Comparison of ENCODE assay signal across 8 mouse cellular contexts in genomic region chr5:148399660-148400443, GRCm38 (mm10). TPM values are rescaled to one million over a fixed set of nuclear protein-coding genes. Genes with fewer than 3 reads are reported as not detected.
DNase-seq lines count a peak whose midpoint lies in the region; ATAC-seq and TF ChIP-seq lines count a peak whose summit lies in the region.

Slc7a1 (minus strand) TSS chr5:148399904.

- peak within 1 kb of the TSS; percentile 87 for H3K4me3 ChIP-seq in E14TG2a.4 (replicated peaks; ENCODE audit: low read length)
- H3K4me3 ChIP-seq in forebrain, embryonic 13.5 days, result peak within 1 kb of the TSS; percentile 83
- peak within 1 kb of the TSS; percentile 81 for H3K4me3 ChIP-seq in neural tube, embryonic 15.5 days (replicated peaks)

- H3K9ac ChIP-seq in forebrain, embryonic 13.5 days, result peak within 1 kb of the TSS; percentile 82
- H3K9ac ChIP-seq in neural tube, embryonic 15.5 days (replicated peaks), result peak within 1 kb of the TSS; percentile 81

- DNase-seq in c-Kit-positive CD71-positive TER-119-positive erythroid progenitor cells, embryonic 14.5 days (ENCODE audit: low spot score), result peak; percentile 87
- peak; percentile 90 for DNase-seq in heart, postnatal 10 days
- DNase-seq in layer of hippocampus, adult 11-12 months (ENCODE audit: low spot score), result peak; percentile 83
- DNase-seq in lung, adult 18-20 months, result peak; percentile 90 to 92
- DNase-seq in testis, postnatal 14 days (ENCODE audit: low spot score), result peak; percentile 87

- H3K4me1 ChIP-seq in E14TG2a.4 (replicated peaks; ENCODE audit: low read depth, low read length), result peaks cover 45% of the 10 kb centered on the region
- H3K4me1 ChIP-seq in forebrain, embryonic 13.5 days, result peaks cover 18% of the 10 kb centered on the region
- H3K4me1 ChIP-seq in neural tube, embryonic 15.5 days, result peaks cover 22% of the 10 kb centered on the region

- peak; percentile 95 for ATAC-seq in forebrain, embryonic 13.5 days
- ATAC-seq in neural tube, embryonic 15.5 days (ENCODE audit: low FRiP score), result peak; percentile 94

- peaks cover 8% of the 10 kb centered on the region; the same call in 1 of the 2 replicates for H3K9me3 ChIP-seq in E14TG2a.4 (ENCODE audit: low read length)
- H3K9me3 ChIP-seq in forebrain, embryonic 13.5 days (replicated peaks), result no peaks in the 10 kb centered on the region
- no peaks in the 10 kb centered on the region for H3K9me3 ChIP-seq in neural tube, embryonic 15.5 days (replicated peaks)

- peak within 1 kb of the TSS; percentile 14; the same call in 1 of the 2 replicates for H3K27ac ChIP-seq in forebrain, embryonic 13.5 days
- H3K27ac ChIP-seq in neural tube, embryonic 15.5 days (replicated peaks), result peak within 1 kb of the TSS; percentile 84

- intact Hi-C loops in heart, postnatal 10 days (cut with DNase I), result loop anchor here (5.0 kb wide), 2 partner anchors 47 to 58 kb away; no protein-coding TSS in a partner anchor

- no peak for TF ChIP-seq CTCF in E14TG2a.4 (conservative IDR thresholded peaks at IDR 0.05; ENCODE audit: low read length)

- 2% methylated on average over 44 of the region's 52 CpGs for WGBS in forebrain, embryonic 13.5 days
- WGBS in neural tube, embryonic 15.5 days, result 2% methylated on average over 52 of the region's 52 CpGs

- H3K36me3 ChIP-seq in E14TG2a.4 (ENCODE audit: insufficient read depth, low read length), result peaks cover 17% of the 10 kb centered on the region
- H3K36me3 ChIP-seq in forebrain, embryonic 13.5 days (ENCODE audit: poor library complexity, severe bottlenecking), result peaks cover 8% of the 10 kb centered on the region
- H3K36me3 ChIP-seq in neural tube, embryonic 15.5 days, result no peaks in the 10 kb centered on the region

- H3K27me3 ChIP-seq in E14TG2a.4 (ENCODE audit: insufficient read depth, low read length), result peaks cover 34% of the 10 kb centered on the region
- H3K27me3 ChIP-seq in forebrain, embryonic 13.5 days, result no peaks in the 10 kb centered on the region
- 0 out of 2 replicates have a peak, but pooled peaks cover 3% of the 10 kb centered on the region for H3K27me3 ChIP-seq in neural tube, embryonic 15.5 days (replicated peaks)

- H3K4me2 ChIP-seq in forebrain, embryonic 13.5 days, result peak within 1 kb of the TSS; percentile 99
- H3K4me2 ChIP-seq in neural tube, embryonic 15.5 days, result peak within 1 kb of the TSS; percentile 94

RNA-seq across cellular contexts. Expression of gene Slc7a1, which starts in this region (rescaled TPM):
- polyA plus RNA-seq in forebrain, embryonic 13.5 days (2015; fragmentation: Nextera tagmentation; extraction: Ambion mirVana), result 24.4 and 27.2 TPM in 2 replicates
- total RNA-seq in heart, postnatal 10 days (2021), result 10 to 100 TPM; 22.5 to 23.5 TPM
- 40.0 and 43.3 TPM in 2 replicates for polyA plus RNA-seq in neural tube, embryonic 15.5 days (2015; fragmentation: Nextera tagmentation; extraction: Ambion mirVana)

Comparison
In these comparisons a context has a peak if more than half of its experiments do, and no peak if none do; other contexts are left out.
1. Peak in every context shown above with its lines: DNase-seq, ATAC-seq, H3K4me3 ChIP-seq and H3K27ac ChIP-seq.